ENCODE assay signal across 8 mouse cellular contexts in the genomic region with DNA sequence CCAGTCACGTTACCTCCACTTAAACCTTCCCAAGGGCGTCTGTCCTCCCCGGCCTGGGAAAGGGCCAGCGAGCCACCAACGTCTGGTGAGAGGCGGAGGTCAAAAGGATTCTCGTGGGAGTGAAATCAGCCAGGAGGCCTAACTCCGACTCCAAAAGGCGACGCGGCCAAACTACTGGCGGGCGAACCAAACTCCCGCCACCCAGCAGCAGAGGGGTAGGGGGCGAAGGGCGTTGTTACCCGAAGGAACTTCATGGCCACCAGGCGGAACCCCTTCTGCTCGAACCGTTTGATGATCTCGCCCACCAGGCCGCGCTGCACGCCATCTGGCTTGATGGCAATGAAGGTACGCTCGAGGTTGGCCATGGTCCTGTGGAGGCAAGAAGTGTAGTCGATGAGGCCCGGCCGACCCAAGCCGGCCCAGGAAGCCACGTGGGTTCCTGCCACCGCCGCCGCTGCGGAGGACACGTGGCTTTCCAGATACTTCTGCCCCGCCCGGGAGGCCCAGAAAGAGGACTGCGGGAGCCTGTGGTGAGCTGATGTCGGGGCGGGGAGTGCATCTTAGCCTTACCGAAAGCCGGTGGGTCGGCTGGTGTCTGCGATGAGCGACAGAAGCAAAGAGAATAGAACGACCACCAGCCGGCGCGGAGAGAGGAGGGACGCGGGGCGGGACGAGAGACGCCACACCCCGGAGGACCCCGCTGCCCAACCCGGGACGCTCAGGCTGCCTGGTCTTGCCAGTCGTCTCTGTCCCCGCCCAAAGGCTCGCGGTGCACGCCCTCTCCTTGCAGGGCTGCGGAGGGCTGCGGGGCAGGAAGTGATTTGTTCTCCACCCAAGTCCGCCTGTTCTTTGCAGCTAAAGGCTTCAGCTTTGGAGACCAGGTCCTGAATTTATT. TPM values are rescaled to one million over a fixed set of nuclear protein-coding genes. Genes with fewer than 3 reads are reported as not detected.
DNase-seq lines count a peak whose midpoint lies in the region; ATAC-seq lines count a peak whose summit lies in the region.

No protein-coding gene starts in this region.

- peak overlapping the region; percentile 88 to 94 for H3K27ac ChIP-seq in heart, embryonic 14.5 days (replicated peaks in 1 of 2; ENCODE audit: control insufficient read depth in 1 of 2, insufficient read depth in 1 of 2, low read depth in 2 of 2, low read length in 2 of 2)
- H3K27ac ChIP-seq in liver, embryonic 12.5 days: peak overlapping the region; percentile 78
- peak overlapping the region; percentile 87 for H3K27ac ChIP-seq in stomach, embryonic 14.5 days (ENCODE audit: low read length)

- peak overlapping the region; percentile 59 to 74 for H3K4me3 ChIP-seq in heart, embryonic 14.5 days (ENCODE audit: control insufficient read depth in 1 of 2, insufficient read depth in 1 of 2, low read depth in 1 of 2, low read length in 2 of 2)
- peak overlapping the region; percentile 66 for H3K4me3 ChIP-seq in liver, embryonic 12.5 days
- peak overlapping the region; percentile 63 for H3K4me3 ChIP-seq in stomach, embryonic 14.5 days (ENCODE audit: low read depth, low read length)

- WGBS in heart, embryonic 14.5 days: under 1% methylated on average over 62 of the region's 67 CpGs
- 1% methylated on average over 65 of the region's 67 CpGs for WGBS in liver, embryonic 12.5 days (ENCODE audit: insufficient replicate concordance)
- under 1% methylated on average over 67 of the region's 67 CpGs for WGBS in stomach, embryonic 14.5 days

- H3K9me3 ChIP-seq in heart, embryonic 14.5 days (ENCODE audit: control insufficient read depth, low read length): no peaks in the 10 kb centered on the region
- no peaks in the 10 kb centered on the region for H3K9me3 ChIP-seq in liver, embryonic 12.5 days (replicated peaks)
- no peaks in the 10 kb centered on the region for H3K9me3 ChIP-seq in stomach, embryonic 14.5 days (ENCODE audit: control insufficient read depth, low read depth, low read length)

- DNase-seq in CD8-positive naive resting alpha-beta T cell, adult 2 months (ENCODE audit: low read depth in 2 of 2, low spot score in 2 of 2): peak; percentile 90 to 92
- DNase-seq in c-Kit-negative CD71-positive TER-119-positive erythroid progenitor cells, embryonic 14.5 days (ENCODE audit: low read depth, low spot score): peak; percentile 47
- peak; percentile 80 for DNase-seq in fibroblast of lung, adult 2 months (ENCODE audit: low read depth)
- DNase-seq in kidney, postnatal 14 days: peak; percentile 96
- DNase-seq in naive thymus-derived CD4-positive, alpha-beta T cell, adult 2 months (ENCODE audit: low read depth): peak; percentile 91

- H3K4me2 ChIP-seq in heart, embryonic 14.5 days (ENCODE audit: low read length): peak overlapping the region; percentile 73
- peak overlapping the region; percentile 85 for H3K4me2 ChIP-seq in liver, embryonic 12.5 days
- H3K4me2 ChIP-seq in stomach, embryonic 14.5 days (replicated peaks; ENCODE audit: low read depth, low read length): peak overlapping the region; percentile 84

- ATAC-seq in heart, embryonic 14.5 days (ENCODE audit: insufficient number of reproducible peaks, insufficient read depth, low FRiP score, low read depth): peak; percentile 96
- peak; percentile 94 for ATAC-seq in liver, embryonic 12.5 days
- ATAC-seq in stomach, embryonic 14.5 days (ENCODE audit: insufficient number of reproducible peaks, insufficient read depth, low FRiP score, low read depth): peak; percentile 97

- H3K27me3 ChIP-seq in heart, embryonic 14.5 days (ENCODE audit: control insufficient read depth, insufficient read depth, low read length): no peaks in the 10 kb centered on the region
- no peaks in the 10 kb centered on the region for H3K27me3 ChIP-seq in liver, embryonic 12.5 days (replicated peaks)
- no peaks in the 10 kb centered on the region for H3K27me3 ChIP-seq in stomach, embryonic 14.5 days (ENCODE audit: control insufficient read depth, insufficient read depth, low read length)

- peak overlapping the region; percentile 80 for H3K9ac ChIP-seq in heart, embryonic 14.5 days (ENCODE audit: low read length)
- H3K9ac ChIP-seq in liver, embryonic 12.5 days: peak overlapping the region; percentile 67
- peak overlapping the region; percentile 58 for H3K9ac ChIP-seq in stomach, embryonic 14.5 days (replicated peaks; ENCODE audit: low read depth, low read length)

- peaks cover 15 to 23% of the 10 kb centered on the region in 2 experiments for H3K4me1 ChIP-seq in heart, embryonic 14.5 days (ENCODE audit: control insufficient read depth in 2 of 2, insufficient read depth in 2 of 2, low read length in 2 of 2)
- peaks cover 43% of the 10 kb centered on the region for H3K4me1 ChIP-seq in liver, embryonic 12.5 days
- H3K4me1 ChIP-seq in stomach, embryonic 14.5 days (ENCODE audit: control insufficient read depth, insufficient read depth, low read length): peaks cover 21% of the 10 kb centered on the region

- peaks cover 66% of the 10 kb centered on the region for H3K36me3 ChIP-seq in heart, embryonic 14.5 days (ENCODE audit: control insufficient read depth, insufficient read depth, low read length)
- H3K36me3 ChIP-seq in liver, embryonic 12.5 days: peaks cover 67% of the 10 kb centered on the region
- H3K36me3 ChIP-seq in stomach, embryonic 14.5 days (ENCODE audit: control insufficient read depth, insufficient read depth, low read length): peaks cover 56% of the 10 kb centered on the region

RNA-seq across cellular contexts. Expression of gene Nme2, which starts 0.6 kb away (rescaled TPM):
- 396 and 422 TPM in 2 replicates for polyA plus RNA-seq in heart, embryonic 14.5 days (2014; fragmentation: Nextera tagmentation; extraction: Ambion mirVana)
- polyA plus RNA-seq in liver, embryonic 12.5 days (2016; fragmentation: Nextera tagmentation; extraction: Ambion mirVana): 76.4 and 76.8 TPM in 2 replicates
- polyA plus RNA-seq in stomach, embryonic 14.5 days (2014; fragmentation: Nextera tagmentation; extraction: Ambion mirVana): 235 and 237 TPM in 2 replicates

RNA-seq across cellular contexts. Expression of gene Gm20390, which starts 12.6 kb away (rescaled TPM):
- 237 and 241 TPM in 2 replicates for polyA plus RNA-seq in heart, embryonic 14.5 days (2014; fragmentation: Nextera tagmentation; extraction: Ambion mirVana)
- 264 and 272 TPM in 2 replicates for polyA plus RNA-seq in liver, embryonic 12.5 days (2016; fragmentation: Nextera tagmentation; extraction: Ambion mirVana)
- 357 and 372 TPM in 2 replicates for polyA plus RNA-seq in stomach, embryonic 14.5 days (2014; fragmentation: Nextera tagmentation; extraction: Ambion mirVana)

RNA-seq across cellular contexts. Expression of gene Nme1, which starts 12.8 kb away (rescaled TPM):
- 93.3 and 94.9 TPM in 2 replicates for polyA plus RNA-seq in heart, embryonic 14.5 days (2014; fragmentation: Nextera tagmentation; extraction: Ambion mirVana)
- polyA plus RNA-seq in liver, embryonic 12.5 days (2016; fragmentation: Nextera tagmentation; extraction: Ambion mirVana): 195 and 224 TPM in 2 replicates
- 154 and 155 TPM in 2 replicates for polyA plus RNA-seq in stomach, embryonic 14.5 days (2014; fragmentation: Nextera tagmentation; extraction: Ambion mirVana)

RNA-seq across cellular contexts. Expression of gene Spag9, which starts 40.4 kb away (rescaled TPM):
- 54.5 and 63.8 TPM in 2 replicates for polyA plus RNA-seq in heart, embryonic 14.5 days (2014; fragmentation: Nextera tagmentation; extraction: Ambion mirVana)
- 18.0 and 19.6 TPM in 2 replicates for polyA plus RNA-seq in liver, embryonic 12.5 days (2016; fragmentation: Nextera tagmentation; extraction: Ambion mirVana)
- 61.7 and 63.4 TPM in 2 replicates for polyA plus RNA-seq in stomach, embryonic 14.5 days (2014; fragmentation: Nextera tagmentation; extraction: Ambion mirVana)

Comparison
In these comparisons a context has a peak if more than half of its experiments do, and no peak if none do; other contexts are left out.
1. Peak in every context shown above with its lines: DNase-seq, ATAC-seq, H3K4me3 ChIP-seq and H3K27ac ChIP-seq.